Mouse (Mus musculus) retina, postnatal 1 day (tissue): Measurements from ENCODE around the gene Rpl24.

Experiments
- DNase-seq: peaks from one replicate; pipeline ENCODE4 v3.0.0-alpha.2; 2012

Gene Rpl24

DNA sequence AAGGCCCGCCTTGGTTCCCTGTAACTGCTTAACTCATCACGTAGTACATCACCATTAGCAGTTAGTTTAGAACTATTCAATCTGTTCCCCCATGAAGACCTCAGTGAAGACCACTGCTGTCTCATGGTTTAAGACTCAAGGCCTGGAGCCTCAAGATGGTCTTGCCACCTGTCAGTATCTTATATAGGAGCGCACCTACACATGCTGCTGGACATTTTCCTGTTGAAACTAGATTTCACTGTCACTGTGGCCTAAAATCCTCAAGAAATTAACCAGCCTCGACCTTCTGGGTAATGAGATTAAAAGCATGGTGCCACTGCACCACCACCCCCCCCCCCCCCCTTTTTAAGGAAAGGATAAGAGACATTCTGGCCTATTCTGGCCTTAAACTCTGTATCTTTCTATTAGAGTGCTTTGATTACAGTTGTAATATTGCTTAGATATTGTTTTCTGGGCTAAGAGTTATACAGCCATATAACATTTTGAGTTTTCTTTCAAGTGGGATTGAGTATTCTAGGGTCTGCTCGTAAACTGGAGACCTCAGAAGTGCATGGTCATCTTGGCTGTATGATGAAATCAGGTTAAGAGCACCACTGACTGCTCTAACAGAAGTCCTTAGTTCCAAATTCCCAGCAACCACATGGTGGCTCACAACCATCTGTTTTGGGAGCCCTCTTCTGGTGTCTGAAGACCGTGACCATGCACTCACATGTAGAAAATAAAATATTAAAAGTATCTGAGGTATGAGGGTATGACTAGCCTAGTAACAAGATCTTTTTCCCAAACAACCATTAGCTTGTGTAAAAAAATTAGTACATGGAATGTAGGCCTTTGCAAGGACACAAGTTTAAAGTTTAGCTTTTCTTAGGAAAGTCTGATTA lies 5.9 kb downstream of the Rpl24 start:
- no peak for DNase-seq

DNA sequence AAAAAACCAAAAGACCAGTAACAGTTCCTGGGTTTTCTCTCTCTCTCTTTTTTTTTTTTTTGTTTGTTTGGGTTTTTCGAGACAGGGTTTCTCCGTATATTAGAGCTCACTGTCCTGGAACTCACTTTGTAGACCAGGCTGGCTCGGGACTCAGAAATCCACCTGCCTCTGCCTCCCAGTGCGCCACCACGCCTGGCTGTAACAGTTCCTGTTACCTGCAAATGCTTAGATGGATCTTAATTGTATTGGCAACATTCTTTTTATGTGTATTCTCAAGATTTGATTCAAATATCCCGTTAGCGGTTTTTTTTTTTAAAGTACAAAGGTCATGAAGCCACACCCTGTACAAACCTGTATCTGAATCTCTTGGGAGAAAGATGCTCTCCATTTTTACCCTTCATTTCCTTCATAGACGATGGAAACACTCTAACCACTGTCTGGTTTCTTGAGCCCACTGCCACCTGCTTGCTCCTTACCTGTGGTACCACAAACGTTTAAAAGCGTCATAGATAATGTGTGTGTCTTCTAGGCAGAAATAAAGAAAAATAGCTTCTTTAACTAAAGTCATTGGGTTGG lies 6.6 kb downstream of the Rpl24 start:
- DNase-seq: no peak

DNA sequence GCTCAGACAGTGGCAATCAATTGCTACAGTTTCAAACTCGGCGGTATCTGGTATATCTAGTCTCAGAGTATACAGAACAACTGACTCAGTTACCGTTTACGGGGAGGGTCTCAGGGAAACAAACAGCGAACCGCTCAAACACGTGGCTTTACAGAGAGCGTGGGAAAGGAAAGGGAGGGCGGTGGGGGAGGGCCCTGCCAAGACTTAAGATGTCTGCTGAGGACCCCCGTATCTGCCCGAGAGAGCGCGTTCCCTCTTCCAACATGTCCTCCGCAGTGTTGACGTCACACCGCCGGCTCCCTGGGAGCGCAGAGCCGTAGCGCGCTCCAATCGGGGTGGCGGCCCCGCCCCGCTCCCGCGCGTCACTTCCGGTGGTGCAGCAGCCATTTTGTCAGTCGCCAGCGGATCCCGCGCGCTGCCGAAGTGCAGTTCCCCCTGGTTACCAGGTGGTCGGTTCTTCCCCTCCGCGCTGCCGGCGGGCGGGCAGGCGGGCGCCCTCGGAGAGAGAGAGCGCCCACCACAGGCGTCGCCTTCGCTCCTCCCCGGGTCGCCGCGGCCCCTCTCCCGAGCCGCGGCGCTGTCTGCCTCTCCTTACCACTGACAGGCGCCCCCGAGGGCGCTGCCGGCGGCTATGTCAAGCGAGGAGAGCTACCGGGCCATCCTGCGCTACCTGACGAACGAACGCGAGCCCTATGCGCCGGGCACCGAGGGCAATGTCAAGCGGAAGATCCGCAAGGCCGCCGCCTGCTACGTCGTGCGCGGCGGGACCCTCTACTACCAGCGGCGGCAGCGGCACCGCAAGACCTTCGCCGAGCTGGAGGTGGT lies 7.6 kb downstream of the Rpl24 start, which contains the start of gene Zbtb11:
Gene Zbtb11 (plus strand): TSS at position 453 of the 825 bp plus-strand sequence.
- DNase-seq: peak; percentile 100

DNA sequence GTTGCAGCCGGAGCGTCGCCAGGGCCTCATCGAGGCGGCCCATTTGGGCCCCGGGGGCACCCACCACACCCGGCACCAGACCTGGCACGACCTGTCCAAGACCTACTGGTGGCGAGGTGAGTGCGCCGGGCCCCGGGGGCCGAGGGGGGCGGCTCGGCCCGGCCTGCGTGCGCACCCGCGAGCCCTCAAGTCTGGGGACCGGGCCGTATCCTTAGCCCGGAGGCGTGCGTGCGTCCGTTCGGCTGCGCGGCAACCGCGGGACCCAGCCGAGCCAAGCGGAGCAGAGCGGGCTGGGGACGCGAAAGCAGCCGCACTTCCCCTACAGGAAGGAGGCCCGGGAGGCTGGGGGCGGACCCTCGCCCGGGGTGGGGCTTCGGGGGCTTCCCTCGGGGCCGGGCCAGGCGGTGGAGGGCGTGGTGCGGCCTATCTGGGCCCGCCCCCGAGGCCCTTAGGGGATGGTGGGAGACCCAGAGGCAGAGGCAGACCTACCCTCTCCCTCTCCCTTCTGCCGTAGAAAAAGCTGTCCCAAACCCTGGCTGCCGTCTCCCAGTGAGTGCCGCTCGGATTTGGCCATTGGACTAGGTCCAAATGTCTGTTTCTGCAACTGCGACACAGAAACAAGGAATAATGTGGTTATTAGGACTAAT lies 8.3 kb downstream of the Rpl24 start:
- peak; percentile 92 for DNase-seq

DNA sequence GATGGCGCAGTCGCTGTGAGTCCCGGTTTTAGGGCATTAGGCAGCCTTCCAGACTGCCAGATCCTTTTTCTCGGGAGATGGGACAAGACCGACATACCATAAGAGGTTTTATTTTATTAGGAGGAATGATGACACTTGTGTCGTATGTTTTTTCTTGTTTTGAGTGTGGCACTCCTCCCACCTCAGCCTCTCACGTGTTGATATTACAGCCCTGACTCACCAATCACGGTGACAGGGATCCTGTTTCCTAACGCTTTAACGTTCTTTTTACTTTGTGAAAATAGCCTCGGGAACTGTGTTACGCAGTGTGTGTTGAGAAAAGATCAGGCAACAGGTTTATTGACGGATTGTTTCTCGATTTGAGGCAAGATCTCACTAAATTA lies 8.8 kb downstream of the Rpl24 start:
- DNase-seq: no peak

DNA sequence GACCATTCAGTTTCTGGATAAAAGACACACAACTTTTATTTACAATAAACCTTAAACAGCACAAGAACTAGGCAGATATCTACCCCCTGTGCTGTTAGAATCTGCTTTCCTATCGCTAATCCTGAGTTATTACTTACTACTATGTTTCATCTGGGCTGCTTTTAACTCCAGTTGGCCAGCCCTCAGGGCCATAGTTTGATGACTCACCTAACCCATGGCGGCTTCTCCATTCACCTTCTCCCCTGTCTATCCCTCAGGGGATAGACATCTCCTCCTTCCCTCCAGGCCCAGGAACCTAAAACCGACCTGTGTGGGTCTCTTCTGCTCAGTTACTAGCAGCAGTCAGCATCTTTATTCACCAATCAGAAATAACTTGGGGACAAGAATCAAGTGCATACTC lies 19.9 kb downstream of the Rpl24 start:
- DNase-seq: no peak

DNA sequence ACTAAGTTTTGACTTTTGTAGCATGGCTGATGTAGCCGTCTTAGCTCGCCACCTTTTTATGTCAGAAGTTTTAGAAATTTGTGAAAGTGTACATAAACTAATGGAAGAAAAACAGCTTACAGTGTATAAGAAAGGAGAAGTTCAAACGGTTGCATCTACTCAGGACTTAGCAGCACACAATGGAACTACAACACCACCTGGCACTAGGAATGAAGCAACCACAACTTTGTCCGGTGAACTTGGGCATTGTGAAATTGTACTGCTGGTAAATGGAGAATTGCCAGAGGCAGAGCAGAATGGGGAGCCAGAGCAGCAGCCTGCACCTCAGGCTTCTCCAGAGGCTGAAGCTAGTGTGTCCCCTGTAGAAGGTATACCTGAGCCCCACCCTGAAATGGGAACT lies 24.2 kb downstream of the Rpl24 start:
- no peak for DNase-seq

GRCm38 (mm10) chr16:55994235-55994634 lies 28.2 kb downstream of the Rpl24 start:
- DNase-seq: no peak

GRCm38 (mm10) chr16:56006798-56007197 lies 40.7 kb downstream of the Rpl24 start:
- DNase-seq: no peak

DNA sequence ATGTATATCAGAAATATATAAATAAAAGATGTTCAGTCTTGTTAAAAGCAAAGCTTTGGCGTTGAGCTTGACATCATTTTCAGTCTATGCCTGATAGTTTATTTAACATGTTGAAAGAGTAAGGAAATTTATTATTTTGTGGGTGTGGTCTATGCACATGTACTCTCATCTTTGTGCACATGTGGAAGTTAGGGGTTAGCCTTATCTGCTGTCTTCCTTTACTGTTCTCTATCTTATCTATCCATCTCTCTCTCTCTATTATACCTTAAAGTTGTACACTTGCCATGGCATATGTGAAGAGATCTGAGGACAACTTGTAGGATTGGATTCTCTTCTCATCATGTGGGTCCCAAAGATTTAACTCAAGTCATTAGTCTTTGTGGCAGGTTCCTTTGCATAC lies 42.8 kb downstream of the Rpl24 start:
- no peak for DNase-seq

GRCm38 (mm10) chr16:56012789-56013743 lies 47.0 kb downstream of the Rpl24 start:
- DNase-seq: no peak

DNA sequence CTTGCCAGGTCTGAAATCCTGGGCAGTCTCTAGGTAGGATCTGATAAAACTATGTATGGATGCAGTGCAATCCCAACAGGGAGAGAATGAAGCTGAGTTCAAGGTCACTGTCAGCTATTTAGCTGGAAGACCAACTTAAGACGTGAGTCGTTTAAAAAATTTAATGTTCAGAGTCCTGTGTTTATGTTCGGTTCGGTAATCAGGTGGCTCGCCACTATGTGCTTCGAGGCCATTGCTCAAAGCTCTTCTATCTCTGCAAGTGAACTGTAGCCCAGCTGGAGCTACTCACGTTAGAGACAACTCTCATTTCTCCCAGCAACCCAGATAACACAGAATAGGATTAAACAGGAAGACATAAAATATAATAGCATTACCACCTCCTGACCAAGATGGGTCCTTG lies 48.0 kb downstream of the Rpl24 start:
- DNase-seq: no peak

- DNase-seq: no peak
Measured at GRCm38 (mm10) chr16:56019660-56020059, 53.6 kb downstream of the Rpl24 start.
